Mouse (Mus musculus) WW6 (cell line): ENCODE data around the gene Slc2a13.
A peak's percentile ranks its signal among the peaks of the same experiment; 100 is the strongest.

Experiments used
- DNase-seq: peaks from one replicate; pipeline ENCODE4 v3.0.0-alpha.2; 2013; ENCODE audit warnings: low read depth, low spot score

The Slc2a13 gene

GRCm38 (mm10) chr15:91377105-91377504, 196.0 kb downstream of the Slc2a13 start:
- no peak for DNase-seq

GRCm38 (mm10) chr15:91374441-91374840, 198.6 kb downstream of the Slc2a13 start:
- no peak for DNase-seq

- DNase-seq, result no peak
These were observed 199.9 kb downstream of the Slc2a13 start for GRCm38 (mm10) chr15:91373203-91373584.

GRCm38 (mm10) chr15:91372464-91373202, 200.4 kb downstream of the Slc2a13 start:
- DNase-seq, result no peak

- no peak for DNase-seq
These were observed 201.1 kb downstream of the Slc2a13 start for GRCm38 (mm10) chr15:91371859-91372394.

GRCm38 (mm10) chr15:91369736-91370449, 203.2 kb downstream of the Slc2a13 start:
- DNase-seq, result no peak

GRCm38 (mm10) chr15:91360495-91360894, 212.6 kb downstream of the Slc2a13 start:
- no peak for DNase-seq

- no peak for DNase-seq
These were observed 222.1 kb downstream of the Slc2a13 start for GRCm38 (mm10) chr15:91351006-91351405.

- DNase-seq, result no peak
These were observed 234.7 kb downstream of the Slc2a13 start for GRCm38 (mm10) chr15:91338350-91338749.

- DNase-seq, result no peak
These were observed 238.6 kb downstream of the Slc2a13 start for GRCm38 (mm10) chr15:91334416-91334900.

- no peak for DNase-seq
These were observed 245.3 kb downstream of the Slc2a13 start for GRCm38 (mm10) chr15:91327748-91328147.

GRCm38 (mm10) chr15:91327023-91327422, 246.0 kb downstream of the Slc2a13 start:
- no peak for DNase-seq

- no peak for DNase-seq
These were observed 253.7 kb downstream of the Slc2a13 start for GRCm38 (mm10) chr15:91319376-91319775.

- no peak for DNase-seq
These were observed 256.1 kb downstream of the Slc2a13 start for GRCm38 (mm10) chr15:91316964-91317363.

GRCm38 (mm10) chr15:91314402-91315318, 258.4 kb downstream of the Slc2a13 start:
- DNase-seq, result no peak

- DNase-seq, result peak; percentile 18
These were observed 268.7 kb downstream of the Slc2a13 start for GRCm38 (mm10) chr15:91304296-91304852.

GRCm38 (mm10) chr15:91301366-91301765, 271.7 kb downstream of the Slc2a13 start:
- peak; percentile 38 for DNase-seq

GRCm38 (mm10) chr15:91299319-91299835, 273.7 kb downstream of the Slc2a13 start:
- no peak for DNase-seq

- no peak for DNase-seq
These were observed 289.6 kb downstream of the Slc2a13 start for GRCm38 (mm10) chr15:91283418-91283817.

- DNase-seq, result no peak
These were observed 290.2 kb downstream of the Slc2a13 start for GRCm38 (mm10) chr15:91282822-91283221.

- DNase-seq, result no peak
These were observed 291.5 kb downstream of the Slc2a13 start for GRCm38 (mm10) chr15:91281521-91281920.
